Mouse (Mus musculus) intestine, embryonic 16.5 days (tissue): ENCODE results near the gene Tap1. TPM values are rescaled to one million over a fixed set of nuclear protein-coding genes. Genes with fewer than 3 reads are reported as not detected.

Experiments used
- ATAC-seq: fragments of 200-750 bp; cut with Nextera tagmentation; 2 replicates; pipeline ENCODE4 v1.8.0; 2017; ENCODE audit warnings: moderate TSS enrichment, moderate library complexity
- H3K27ac ChIP-seq: fragments of 300-500 bp; sonication (generic); 2 replicates; pipeline ENCODE4 v1.5.1; 2014; ENCODE audit warnings: mild to moderate bottlenecking, low read length
- H3K27me3 ChIP-seq: fragments of 300-500 bp; sonication (generic); replicated peaks from 2 replicates; pipeline ENCODE4 v1.6.1; 2014; ENCODE audit warnings: low read length, control low read depth, mixed read lengths; ENCODE audit not compliant: control insufficient read depth, insufficient read depth
- H3K36me3 ChIP-seq: fragments of 300-500 bp; sonication (generic); 2 replicates; pipeline ENCODE4 v1.6.1; 2014; ENCODE audit warnings: low read length, control low read depth; ENCODE audit not compliant: control insufficient read depth, insufficient read depth
- H3K4me1 ChIP-seq: fragments of 300-500 bp; sonication (generic); 2 replicates; pipeline ENCODE4 v1.6.1; 2014; ENCODE audit warnings: low read length, control low read depth, mixed read lengths; ENCODE audit not compliant: control insufficient read depth, insufficient read depth
- H3K4me2 ChIP-seq: fragments of 300-500 bp; sonication (generic); 2 replicates; pipeline ENCODE4 v1.6.1; 2014; ENCODE audit warnings: low read depth, low read length, control low read depth
- H3K4me3 ChIP-seq: fragments of 300-500 bp; sonication (generic); 2 replicates; pipeline ENCODE4 v1.5.1; 2014; ENCODE audit warnings: mild to moderate bottlenecking, low read length
- H3K9ac ChIP-seq: fragments of 300-500 bp; sonication (generic); 2 replicates; pipeline ENCODE4 v1.6.1; 2014; ENCODE audit warnings: low read depth, low read length
- H3K9me3 ChIP-seq: fragments of 300-500 bp; sonication (generic); 2 replicates; pipeline ENCODE4 v1.6.1; 2016; ENCODE audit warnings: low read length, control low read depth; ENCODE audit not compliant: control insufficient read depth
- WGBS: fragments of 180-500 bp; shearing (Covaris S2); extraction: QIAGEN DNeasy Blood & Tissue Kit; methylation state at CpG from one replicate; pipeline ENCODE4 v1.1.7; 2014; 5-methylcytosine and 5-hydroxymethylcytosine counted together
- polyA plus RNA-seq: library from polyadenylated mRNA; unstranded; fragments of >200 nt; fragmentation: Nextera tagmentation; extraction: Ambion mirVana; gene quantifications from 2 replicates; pipeline ENCODE4 v1.2.1, GENCODE M21; 2015

Gene Tap1
- polyA plus RNA-seq, 1 experiment from 2014 or later, result 8.5 TPM

GRCm38 (mm10) chr17:34200047-34200446 is 12.7 kb downstream of the Tap1 start:
- no peaks in the 10 kb centered on the region for H3K36me3 ChIP-seq
- H3K27ac ChIP-seq, result no peak overlapping the region
- no peak overlapping the region for H3K4me3 ChIP-seq
- H3K4me1 ChIP-seq, result peaks cover 5% of the 10 kb centered on the region; the same call in 1 of the 2 replicates
- 90% methylated on average over 10 of the region's 10 CpGs for WGBS
- no peak overlapping the region for H3K4me2 ChIP-seq
- no peak overlapping the region for H3K9ac ChIP-seq
- peaks cover 18% of the 10 kb centered on the region for H3K27me3 ChIP-seq
- H3K9me3 ChIP-seq, result peaks cover 3% of the 10 kb centered on the region; the same call in 1 of the 2 replicates
- ATAC-seq, result no peak

DNA sequence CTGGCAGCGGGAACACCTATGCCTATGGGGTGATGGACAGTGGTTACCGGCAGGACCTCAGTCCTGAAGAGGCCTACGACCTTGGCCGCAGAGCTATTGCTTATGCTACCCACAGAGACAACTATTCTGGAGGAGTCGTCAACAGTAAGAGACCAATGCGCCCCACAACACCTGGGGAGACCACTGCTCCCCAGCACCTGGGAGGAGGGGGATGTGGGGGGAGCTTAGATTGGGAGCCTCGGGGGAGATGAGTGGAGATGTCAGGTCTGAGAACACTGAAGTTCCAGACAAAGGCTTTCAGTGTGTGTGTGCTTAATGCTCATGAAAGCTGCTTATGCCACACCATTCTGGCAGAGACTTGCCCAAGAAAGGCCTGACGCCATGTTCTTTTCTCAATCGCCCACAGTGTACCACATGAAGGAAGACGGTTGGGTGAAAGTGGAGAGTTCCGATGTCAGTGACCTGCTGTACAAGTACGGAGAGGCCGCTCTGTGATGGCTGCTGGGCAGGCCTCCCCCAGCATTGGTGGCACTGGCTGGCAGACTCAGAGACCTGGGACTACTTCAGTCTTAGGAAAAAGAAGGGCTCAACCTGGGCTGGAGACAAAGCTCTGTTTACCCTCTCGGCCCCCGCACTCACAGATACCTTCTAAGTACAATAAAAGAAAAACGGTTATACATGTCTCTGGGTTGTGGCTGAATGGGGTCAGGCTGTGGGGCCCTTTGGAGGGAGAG is 13.6 kb downstream of the Tap1 start:
- Histone ChIP-seq H3K4me3 (no peak overlapping the region), H3K27ac (no peak overlapping the region), H3K9me3 (peaks cover 3% of the 10 kb centered on the region; the same call in 1 of the 2 replicates), H3K27me3 (peaks cover 18% of the 10 kb centered on the region), H3K36me3 (no peaks in the 10 kb centered on the region), H3K9ac (no peak overlapping the region), H3K4me2 (no peak overlapping the region), H3K4me1 (peaks cover 7% of the 10 kb centered on the region)
- WGBS, result 86% methylated on average over 16 of the region's 16 CpGs
- ATAC-seq, result no peak

- ATAC-seq, result no peak
Measured at GRCm38 (mm10) chr17:34201506-34202055, 14.2 kb downstream of the Tap1 start.

GRCm38 (mm10) chr17:34202760-34203442 is 15.5 kb downstream of the Tap1 start:
- H3K36me3 ChIP-seq, result no peaks in the 10 kb centered on the region
- H3K9me3 ChIP-seq, result peaks cover 3% of the 10 kb centered on the region; the same call in 1 of the 2 replicates
- peaks cover 7% of the 10 kb centered on the region; the same call in 1 of the 2 replicates for H3K27me3 ChIP-seq
- no peak overlapping the region for H3K27ac ChIP-seq
- H3K4me2 ChIP-seq, result no peak overlapping the region
- WGBS, result 87% methylated on average over 4 of the region's 4 CpGs
- H3K4me1 ChIP-seq, result peaks cover 4% of the 10 kb centered on the region
- H3K4me3 ChIP-seq, result no peak overlapping the region
- ATAC-seq, result no peak
- H3K9ac ChIP-seq, result no peak overlapping the region

More at GRCm38 (mm10) chr17:34201506-34202055, 14.2 kb downstream of the Tap1 start:
- no peaks in the 10 kb centered on the region for H3K36me3 ChIP-seq
- H3K9me3 ChIP-seq, result peaks cover 3% of the 10 kb centered on the region; the same call in 1 of the 2 replicates
- H3K9ac ChIP-seq, result no peak overlapping the region
- no peak overlapping the region for H3K4me2 ChIP-seq
- no peak overlapping the region for H3K4me3 ChIP-seq
- peaks cover 7% of the 10 kb centered on the region for H3K4me1 ChIP-seq
- WGBS, result 71% methylated on average over 7 of the region's 7 CpGs
- H3K27ac ChIP-seq, result no peak overlapping the region
- peaks cover 12% of the 10 kb centered on the region for H3K27me3 ChIP-seq

DNA sequence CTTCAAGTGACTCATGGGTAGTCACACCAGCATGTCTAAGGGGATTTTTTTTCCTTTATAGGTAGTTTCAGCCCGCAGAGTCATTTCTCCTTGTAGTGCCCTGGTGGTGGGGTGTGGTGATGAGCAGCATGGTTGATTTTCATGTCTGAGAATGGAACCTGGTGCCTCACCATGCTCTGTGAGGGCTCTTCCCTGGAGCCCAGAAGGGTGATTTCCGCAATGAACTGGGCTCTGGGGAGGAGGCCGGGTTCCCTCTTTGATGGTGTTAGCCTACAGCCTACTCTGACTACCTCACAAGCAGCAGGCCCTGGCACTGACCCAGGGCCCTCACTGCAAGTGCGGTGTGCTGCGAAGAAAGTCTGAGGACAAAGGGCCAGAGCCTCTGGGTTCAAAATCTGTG is 16.1 kb downstream of the Tap1 start, which contains the start of gene Tap2:
Gene Tap2, plus strand, starts transcription at position 84 of the 400 bp plus-strand sequence.
- H3K4me1 ChIP-seq, result peaks cover 2% of the 10 kb centered on the region
- no peak for ATAC-seq
- H3K27ac ChIP-seq, result no peak within 1 kb of the TSS
- H3K27me3 ChIP-seq, result peaks cover 6% of the 10 kb centered on the region; the same call in 1 of the 2 replicates
- H3K4me2 ChIP-seq, result peak within 1 kb of the TSS; percentile 98
- no peaks in the 10 kb centered on the region for H3K36me3 ChIP-seq
- H3K9ac ChIP-seq, result peak within 1 kb of the TSS; percentile 83
- peaks cover 3% of the 10 kb centered on the region; the same call in 1 of the 2 replicates for H3K9me3 ChIP-seq
- H3K4me3 ChIP-seq, result peak within 1 kb of the TSS; percentile 78
- 64% methylated on average over 5 of the region's 5 CpGs for WGBS

DNA sequence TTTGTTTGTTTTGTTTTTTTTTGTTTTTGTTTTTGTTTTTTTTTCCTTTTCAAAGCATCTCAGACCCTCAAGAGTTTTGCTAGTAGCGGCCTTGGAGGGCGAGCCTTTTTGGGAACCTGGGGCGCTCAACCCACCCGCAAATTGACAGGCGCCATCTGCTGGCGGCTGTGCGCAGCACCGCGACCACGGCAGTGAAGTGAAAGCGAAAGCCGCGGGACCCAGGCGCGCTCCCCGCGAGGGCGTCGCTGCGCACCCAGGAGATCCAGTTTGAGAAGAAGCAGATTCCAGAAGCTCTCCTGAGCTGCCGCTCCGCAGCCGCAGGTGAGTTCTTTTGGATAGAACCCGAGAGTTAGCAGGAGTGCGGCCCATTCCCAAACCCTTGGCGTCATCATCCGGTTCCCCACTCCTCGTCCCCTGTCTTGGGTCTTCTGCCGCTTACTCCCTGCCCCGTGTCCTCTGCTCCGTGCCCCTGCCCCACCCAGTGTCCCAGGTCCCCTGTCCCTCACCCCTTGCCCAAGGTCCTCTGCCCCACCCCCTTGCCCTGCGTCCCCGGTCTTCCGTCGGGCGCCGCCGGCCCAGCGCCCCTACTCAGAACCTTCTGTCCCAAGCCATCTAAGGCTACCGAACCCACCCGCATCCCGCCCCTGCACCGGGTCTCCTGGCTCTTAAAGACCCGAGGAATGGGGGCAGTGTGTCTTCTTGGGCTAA is 17.1 kb downstream of the Tap1 start:
- ATAC-seq, result peak; percentile 61
- Histone ChIP-seq H3K27me3 (peaks cover 3% of the 10 kb centered on the region; the same call in 1 of the 2 replicates), H3K4me3 (peak overlapping the region; percentile 78), H3K36me3 (no peaks in the 10 kb centered on the region), H3K9ac (peak overlapping the region; percentile 83), H3K9me3 (peaks cover 3% of the 10 kb centered on the region; the same call in 1 of the 2 replicates), H3K27ac (no peak overlapping the region), H3K4me1 (peaks cover 2% of the 10 kb centered on the region), H3K4me2 (peak overlapping the region; percentile 98)
- WGBS, result under 1% methylated on average over 44 of the region's 44 CpGs

GRCm38 (mm10) chr17:34205021-34205745 is 17.8 kb downstream of the Tap1 start:
- H3K4me1 ChIP-seq, result peaks cover 2% of the 10 kb centered on the region
- H3K27ac ChIP-seq, result no peak overlapping the region
- peak overlapping the region; percentile 78 for H3K4me3 ChIP-seq
- peak; percentile 47 for ATAC-seq
- peaks cover 4% of the 10 kb centered on the region; the same call in 1 of the 2 replicates for H3K27me3 ChIP-seq
- WGBS, result 15% methylated on average over 18 of the region's 18 CpGs
- H3K9me3 ChIP-seq, result no peaks in the 10 kb centered on the region
- peak overlapping the region; percentile 83 for H3K9ac ChIP-seq
- no peaks in the 10 kb centered on the region for H3K36me3 ChIP-seq
- H3K4me2 ChIP-seq, result peak overlapping the region; percentile 98

DNA sequence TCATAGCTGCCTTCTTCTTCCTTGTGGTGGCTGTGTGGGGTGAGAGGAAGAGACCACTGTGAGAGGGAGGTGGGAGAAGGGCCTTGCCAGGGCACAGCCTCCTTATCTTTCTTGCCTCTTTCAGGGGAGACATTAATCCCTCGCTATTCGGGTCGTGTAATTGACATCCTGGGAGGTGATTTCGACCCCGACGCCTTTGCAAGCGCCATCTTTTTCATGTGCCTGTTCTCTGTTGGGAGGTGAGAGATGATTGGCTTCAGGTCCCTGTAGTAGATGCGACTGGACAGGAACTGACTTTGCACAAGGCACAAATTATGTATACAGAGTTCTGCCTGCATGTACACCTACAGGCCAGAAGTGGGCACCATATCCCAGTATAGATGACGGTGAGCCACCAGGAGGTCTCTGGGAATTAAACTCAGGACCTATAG is 18.4 kb downstream of the Tap1 start:
- 30% methylated on average over 9 of the region's 9 CpGs for WGBS
- no peak for ATAC-seq
- H3K4me3 ChIP-seq, result no peak overlapping the region

More for the DNA sequence above, 18.4 kb downstream of the Tap1 start:
- Histone ChIP-seq H3K27me3 (peaks cover 9% of the 10 kb centered on the region), H3K27ac (no peak overlapping the region), H3K4me1 (peaks cover 2% of the 10 kb centered on the region), H3K9me3 (no peaks in the 10 kb centered on the region), H3K4me2 (no peak overlapping the region), H3K9ac (no peak overlapping the region), H3K36me3 (no peaks in the 10 kb centered on the region)
